Mouse (Mus musculus) myocyte (in vitro differentiated cells): Measurements from ENCODE around the gene Gstt4.

ENCODE experiments used
- CEBPB ChIP-seq: IDR thresholded peaks from 2 replicates; pipeline ENCODE4 v1.6.1; 2011; ENCODE audit warnings: mild to moderate bottlenecking, moderate library complexity; ENCODE audit not compliant: poor library complexity, insufficient read depth, severe bottlenecking
- E2F4 ChIP-seq: IDR thresholded peaks from one replicate; pipeline ENCODE4 v1.6.1; 2011; ENCODE audit warnings: mild to moderate bottlenecking, control low read depth, moderate library complexity; ENCODE audit not compliant: insufficient read depth
- POLR2A ChIP-seq: IDR thresholded peaks from one replicate; pipeline ENCODE4 v1.6.1; 2011; ENCODE audit warnings: low read depth, mild to moderate bottlenecking, control low read depth, moderate library complexity; ENCODE audit not compliant: insufficient read length
- REST ChIP-seq: IDR thresholded peaks from one replicate; pipeline ENCODE4 v1.6.1; 2011; ENCODE audit warnings: mild to moderate bottlenecking, control low read depth, moderate library complexity; ENCODE audit not compliant: insufficient read depth, insufficient read length
- TCF3 ChIP-seq: IDR thresholded peaks from one replicate; pipeline ENCODE4 v1.6.1; 2011; ENCODE audit warnings: low read depth, control low read depth; ENCODE audit not compliant: insufficient read length

- TF ChIP-seq E2F4 = no peak
- peak; percentile 62 for TF ChIP-seq POLR2A
- TF ChIP-seq TCF3 = no peak
- no peak for TF ChIP-seq REST
- no peak for TF ChIP-seq CEBPB
Observed at GRCm38 (mm10) chr10:75772795-75773664, 49.3 kb downstream of the Gstt4 start, which contains the start of gene Ddt.
